Mouse (Mus musculus) CH12.LX (cell line): ENCODE measurements around the gene Snrnp200.

Experiments used
- CTCF ChIP-seq, 2 experiments: IDR thresholded peaks in 1 of 2; conservative IDR thresholded peaks in 1 of 2; 2 replicates each; pipeline ENCODE4 v1.5.1; 2011 to 2012; ENCODE audit warnings: low read depth in 2 of 2, low read length in 2 of 2, improper control_type of control experiment in 1 of 2, inconsistent platforms in 1 of 2, mild to moderate bottlenecking in 1 of 2, moderate library complexity in 1 of 2
- ELF1 ChIP-seq: IDR thresholded peaks from 2 replicates; pipeline ENCODE4 v1.6.1; 2014; ENCODE audit warnings: low read depth, mild to moderate bottlenecking, inconsistent platforms, low read length, improper control_type of control experiment
- EP300 ChIP-seq: IDR thresholded peaks from 2 replicates; pipeline ENCODE4 v1.6.1; 2011; ENCODE audit warnings: low read length, improper control_type of control experiment
- GABPA ChIP-seq: IDR thresholded peaks from 2 replicates; pipeline ENCODE4 v1.6.1; 2012; ENCODE audit warnings: low read depth, low read length, improper control_type of control experiment, inconsistent platforms; ENCODE audit not compliant: insufficient replicate concordance
- HCFC1 ChIP-seq: IDR thresholded peaks from 2 replicates; pipeline ENCODE4 v1.6.1; 2012; ENCODE audit warnings: low read depth, mild to moderate bottlenecking, inconsistent platforms, low read length, improper control_type of control experiment
- IRF4 ChIP-seq: IDR thresholded peaks from 2 replicates; pipeline ENCODE4 v1.6.1; 2014; ENCODE audit warnings: low read depth, mild to moderate bottlenecking, inconsistent platforms, low read length, improper control_type of control experiment
- MEF2A ChIP-seq: IDR thresholded peaks from 2 replicates; pipeline ENCODE4 v1.6.1; 2014; ENCODE audit warnings: low read depth, mild to moderate bottlenecking, inconsistent platforms, low read length, improper control_type of control experiment, borderline replicate concordance
- MYC ChIP-seq: IDR thresholded peaks from 2 replicates; pipeline ENCODE4 v1.6.1; 2011; ENCODE audit warnings: low read depth, mild to moderate bottlenecking, improper control_type of control experiment, low read length
- NRF1 ChIP-seq: IDR thresholded peaks from 2 replicates; pipeline ENCODE4 v1.6.1; 2014; ENCODE audit warnings: low read depth, mild to moderate bottlenecking, inconsistent platforms, low read length, improper control_type of control experiment, moderate library complexity
- POLR2A ChIP-seq: IDR thresholded peaks from 2 replicates; pipeline ENCODE4 v1.6.1; 2011; ENCODE audit warnings: low read depth, mild to moderate bottlenecking, improper control_type of control experiment, low read length
- SMC3 ChIP-seq: IDR thresholded peaks from 2 replicates; pipeline ENCODE4 v1.6.1; 2011; ENCODE audit warnings: low read depth, low read length, improper control_type of control experiment
- ZKSCAN1 ChIP-seq: IDR thresholded peaks from 2 replicates; pipeline ENCODE4 v1.6.1; 2012; ENCODE audit warnings: low read depth, inconsistent platforms, low read length, improper control_type of control experiment, borderline replicate concordance
- ZNF384 ChIP-seq: IDR thresholded peaks from 2 replicates; pipeline ENCODE4 v1.6.1; 2012; ENCODE audit warnings: low read depth, low read length, improper control_type of control experiment, inconsistent platforms

DNA sequence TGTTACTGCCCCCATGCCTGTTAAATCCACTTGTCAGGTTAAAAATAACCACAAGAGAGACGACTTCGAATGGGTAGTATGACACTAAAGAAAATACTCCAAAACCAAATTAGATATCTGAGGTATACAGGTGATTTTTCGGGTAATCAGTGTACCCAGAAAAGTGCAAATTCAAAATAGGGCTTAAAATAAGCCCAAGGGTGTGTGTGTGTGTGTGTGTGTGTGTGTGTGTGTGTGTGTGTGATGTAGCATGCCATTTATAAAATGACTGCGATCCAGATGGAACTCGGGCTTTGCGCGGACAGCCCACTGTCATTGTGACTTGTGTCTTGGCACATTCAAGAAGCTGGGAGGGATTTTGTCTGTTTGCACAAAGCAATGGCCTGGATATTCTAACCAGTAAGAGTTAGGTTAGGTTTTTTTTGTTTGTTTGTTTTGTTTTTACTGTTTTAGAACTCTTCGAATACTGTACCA lies 62.9 kb downstream of the Snrnp200 start:
- TF ChIP-seq CTCF (conservative IDR thresholded peaks at IDR 0.05 in 1 of 2, IDR thresholded peaks at IDR 0.05 in 1 of 2; ENCODE audit: low read depth in 2 of 2, low read length in 2 of 2) = no peak
- TF ChIP-seq HCFC1 = 0 out of 2 replicates have a peak, but pooled peaks have one; percentile 21
- no peak for TF ChIP-seq MYC
- no peak for TF ChIP-seq POLR2A
- TF ChIP-seq IRF4 = no peak
- peak; percentile 28; the same call in 1 of the 2 replicates for TF ChIP-seq MEF2A
- TF ChIP-seq EP300 = no peak
- no peak for TF ChIP-seq NRF1
- TF ChIP-seq SMC3 = no peak
- TF ChIP-seq ELF1 = no peak
- TF ChIP-seq GABPA = no peak
- no peak for TF ChIP-seq ZNF384
- TF ChIP-seq ZKSCAN1 = no peak
